Mouse (Mus musculus) forebrain, postnatal 0 days (tissue): ENCODE results near the gene Samd10. TPM values are rescaled to one million over a fixed set of nuclear protein-coding genes. Genes with fewer than 3 reads are reported as not detected.
A peak's percentile ranks its signal among the peaks of the same experiment; 100 is the strongest.

Source experiments
- ATAC-seq: fragments of 200-750 bp; cut with Nextera tagmentation; 2 replicates; pipeline ENCODE4 v1.8.0; 2017; ENCODE audit warnings: mild to moderate bottlenecking, moderate library complexity
- DNase-seq: peaks from one replicate; pipeline ENCODE4 v3.0.0-alpha.2; 2015
- H3K27ac ChIP-seq: fragments of 300-500 bp; sonication (generic); 2 replicates; pipeline ENCODE4 v1.5.1; 2014; ENCODE audit warnings: low read depth, mild to moderate bottlenecking, antibody characterized with exemption, low read length, moderate library complexity, mixed read lengths
- H3K27me3 ChIP-seq: fragments of 300-500 bp; sonication (generic); 2 replicates; pipeline ENCODE4 v1.6.1; 2014; ENCODE audit warnings: mild to moderate bottlenecking, low read length, mixed read lengths; ENCODE audit not compliant: insufficient read depth
- H3K36me3 ChIP-seq: fragments of 300-500 bp; sonication (generic); 2 replicates; pipeline ENCODE4 v1.6.1; 2014; ENCODE audit warnings: mild to moderate bottlenecking, moderate library complexity; ENCODE audit not compliant: insufficient read depth
- H3K4me1 ChIP-seq: fragments of 300-500 bp; sonication (generic); 2 replicates; pipeline ENCODE4 v1.6.1; 2014; ENCODE audit warnings: antibody characterized with exemption; ENCODE audit not compliant: insufficient read depth
- H3K4me2 ChIP-seq: fragments of 300-500 bp; sonication (generic); 2 replicates; pipeline ENCODE4 v1.6.1; 2014; ENCODE audit warnings: low read depth, mild to moderate bottlenecking, moderate library complexity
- H3K4me3 ChIP-seq: fragments of 300-500 bp; sonication (generic); 2 replicates; pipeline ENCODE4 v1.5.1; 2014; ENCODE audit warnings: low read depth, low read length, mixed read lengths
- H3K9ac ChIP-seq: fragments of 300-500 bp; sonication (generic); 2 replicates; pipeline ENCODE4 v1.6.1; 2014; ENCODE audit warnings: mild to moderate bottlenecking
- H3K9me3 ChIP-seq: fragments of 300-500 bp; sonication (generic); 2 replicates; pipeline ENCODE4 v1.6.1; 2016; ENCODE audit warnings: low read length
- CTCF ChIP-seq: sonication (generic); IDR thresholded peaks from 2 replicates; pipeline ENCODE4 v1.5.1; 2016; ENCODE audit warnings: antibody characterized with exemption, control low read depth, low read depth
- WGBS: fragments of 180-500 bp; shearing (Covaris S2); extraction: QIAGEN DNeasy Blood & Tissue Kit; methylation state at CpG from one replicate; pipeline ENCODE4 v1.1.7; 2014; 5-methylcytosine and 5-hydroxymethylcytosine counted together
- polyA plus RNA-seq: library from polyadenylated mRNA; unstranded; fragments of >200 nt; fragmentation: Nextera tagmentation; extraction: Ambion mirVana; gene quantifications from 2 replicates; pipeline ENCODE4 v1.2.1, GENCODE M21; 2015
- total RNA-seq: library from RNA; depleted of rRNA; stranded (reverse); fragments of >200 nt; gene quantifications from 2 replicates; pipeline ENCODE4 v1.2.3, GENCODE M21; 2014

The Samd10 gene
- total and polyA plus RNA-seq, 2 experiments from 2014 or later, result 85.6 to 108 TPM

DNA sequence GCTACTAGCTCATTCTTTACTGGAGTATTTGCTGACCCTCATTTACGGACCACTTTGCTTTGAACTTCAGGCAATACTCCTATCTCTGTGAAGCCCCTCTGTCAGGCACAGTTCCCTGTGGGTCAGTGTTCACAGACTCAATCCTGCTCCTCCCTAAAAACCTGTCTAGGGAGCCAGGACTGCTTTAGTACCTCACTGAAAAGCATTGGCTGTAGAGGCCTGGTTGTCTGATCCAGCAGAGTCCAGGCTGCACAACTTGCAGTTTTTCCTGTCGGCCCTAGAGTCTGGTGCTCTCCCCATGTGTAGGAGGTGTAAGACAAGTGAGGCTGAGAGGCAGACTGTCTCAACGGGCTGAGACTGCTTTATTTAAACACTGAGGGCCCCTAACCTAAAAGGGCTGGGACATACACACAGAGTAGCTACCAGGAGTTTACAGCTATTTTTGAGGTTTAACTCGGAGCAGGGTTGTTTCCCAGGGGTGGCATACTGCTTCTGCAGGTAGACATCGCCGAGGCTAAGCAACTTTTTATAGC is 1.3 kb upstream of the Samd10 start:
- Histone ChIP-seq H3K4me1 (peaks cover 13% of the 10 kb centered on the region), H3K4me3 (peak overlapping the region; percentile 87), H3K9me3 (no peaks in the 10 kb centered on the region), H3K36me3 (peaks cover 10% of the 10 kb centered on the region; the same call in 1 of the 2 replicates), H3K4me2 (peak overlapping the region; percentile 57), H3K9ac (peak overlapping the region; percentile 94), H3K27ac (peak overlapping the region; percentile 84; the same call in 1 of the 2 replicates), H3K27me3 (no peaks in the 10 kb centered on the region)
- 72% methylated on average over 6 of the region's 6 CpGs for WGBS
- ATAC-seq, result no peak
- no peak for TF ChIP-seq CTCF
- no peak for DNase-seq

DNA sequence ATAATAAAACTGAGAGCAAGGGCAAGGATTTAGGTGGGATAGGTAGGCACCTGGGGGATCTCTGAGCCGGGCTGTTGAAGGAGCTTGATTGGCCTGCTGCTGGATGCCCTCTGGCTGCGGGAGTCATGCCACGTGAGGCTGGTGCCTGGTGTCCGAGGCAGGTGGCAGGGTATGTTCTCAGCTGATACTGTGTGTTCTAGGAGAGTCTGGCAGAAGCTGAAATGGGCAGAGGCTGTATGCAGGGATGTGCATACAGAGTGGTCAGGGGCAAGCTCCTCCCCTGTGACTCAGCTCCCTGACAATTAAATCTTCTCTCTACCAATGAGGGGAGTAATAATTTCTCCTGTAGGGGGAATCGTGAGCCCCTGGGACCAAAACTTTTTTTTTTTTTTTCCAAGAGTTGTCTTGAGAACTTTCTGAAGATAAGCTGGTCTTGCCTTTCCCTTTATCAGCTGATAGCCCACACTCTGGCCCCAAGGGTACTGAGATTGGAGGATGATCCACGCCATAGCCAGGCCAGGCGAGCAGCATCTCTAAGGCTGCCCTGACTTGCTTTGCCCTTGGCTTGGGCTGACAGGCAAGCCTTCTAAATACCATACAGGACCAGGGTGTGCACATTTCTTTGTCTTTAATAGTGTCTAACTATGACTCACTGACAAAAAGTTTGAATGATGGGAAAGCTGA is 1.5 kb downstream of the Samd10 start:
- Histone ChIP-seq H3K36me3 (peaks cover 10% of the 10 kb centered on the region; the same call in 1 of the 2 replicates), H3K9ac (no peak overlapping the region), H3K9me3 (no peaks in the 10 kb centered on the region), H3K4me3 (no peak overlapping the region), H3K27me3 (no peaks in the 10 kb centered on the region), H3K4me2 (peak overlapping the region; percentile 84; the same call in 1 of the 2 replicates), H3K27ac (no peak overlapping the region), H3K4me1 (peaks cover 16% of the 10 kb centered on the region)
- TF ChIP-seq CTCF, result peak; percentile 48
- 70% methylated on average over 7 of the region's 7 CpGs for WGBS
- no peak for DNase-seq
- ATAC-seq, result no peak

DNA sequence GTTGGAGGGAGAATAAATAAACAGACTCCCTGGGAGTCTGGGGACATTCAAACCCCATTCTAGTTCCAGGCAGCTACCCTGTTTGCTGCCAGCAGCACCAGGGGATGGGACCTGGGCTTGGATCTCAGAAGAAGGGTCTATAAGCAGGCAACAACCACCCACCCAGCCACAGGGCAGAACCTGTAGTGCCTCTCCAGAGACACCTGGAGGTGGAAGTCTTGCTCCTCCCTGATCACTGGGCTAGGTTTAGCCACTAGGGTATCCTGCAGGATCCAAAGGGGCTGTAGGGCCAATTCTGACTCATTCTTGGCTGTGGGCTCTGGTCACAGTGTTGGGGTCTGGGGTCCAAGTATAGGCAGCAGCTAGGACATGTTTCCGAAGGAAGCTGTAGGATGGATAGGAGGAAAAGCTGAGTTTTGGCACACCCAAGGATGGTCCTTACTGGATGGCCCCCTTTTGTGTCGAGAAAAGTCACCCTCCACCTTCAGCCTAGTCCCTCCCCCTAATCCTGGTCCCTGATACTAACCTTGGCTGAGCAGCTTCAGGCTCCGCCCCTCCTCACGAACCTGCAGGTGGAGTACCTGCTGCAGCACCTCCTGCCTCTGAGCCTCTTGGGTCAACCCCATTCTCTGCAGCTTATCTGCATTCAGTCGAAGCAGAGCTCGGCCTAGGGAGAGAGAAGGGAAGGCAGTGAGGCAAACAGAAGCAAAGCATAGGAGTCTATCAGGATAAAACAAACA is 2.6 kb downstream of the Samd10 start:
- no peak overlapping the region for H3K4me2 ChIP-seq
- H3K27me3 ChIP-seq, result no peaks in the 10 kb centered on the region
- WGBS, result 69% methylated on average over 6 of the region's 6 CpGs
- H3K36me3 ChIP-seq, result peaks cover 10% of the 10 kb centered on the region; the same call in 1 of the 2 replicates
- ATAC-seq (no peak), DNase-seq (no peak)
- no peak overlapping the region for H3K9ac ChIP-seq
- H3K4me3 ChIP-seq, result no peak overlapping the region
- no peak for TF ChIP-seq CTCF
- peaks cover 12% of the 10 kb centered on the region for H3K4me1 ChIP-seq
- H3K27ac ChIP-seq, result no peak overlapping the region
- no peaks in the 10 kb centered on the region for H3K9me3 ChIP-seq

DNA sequence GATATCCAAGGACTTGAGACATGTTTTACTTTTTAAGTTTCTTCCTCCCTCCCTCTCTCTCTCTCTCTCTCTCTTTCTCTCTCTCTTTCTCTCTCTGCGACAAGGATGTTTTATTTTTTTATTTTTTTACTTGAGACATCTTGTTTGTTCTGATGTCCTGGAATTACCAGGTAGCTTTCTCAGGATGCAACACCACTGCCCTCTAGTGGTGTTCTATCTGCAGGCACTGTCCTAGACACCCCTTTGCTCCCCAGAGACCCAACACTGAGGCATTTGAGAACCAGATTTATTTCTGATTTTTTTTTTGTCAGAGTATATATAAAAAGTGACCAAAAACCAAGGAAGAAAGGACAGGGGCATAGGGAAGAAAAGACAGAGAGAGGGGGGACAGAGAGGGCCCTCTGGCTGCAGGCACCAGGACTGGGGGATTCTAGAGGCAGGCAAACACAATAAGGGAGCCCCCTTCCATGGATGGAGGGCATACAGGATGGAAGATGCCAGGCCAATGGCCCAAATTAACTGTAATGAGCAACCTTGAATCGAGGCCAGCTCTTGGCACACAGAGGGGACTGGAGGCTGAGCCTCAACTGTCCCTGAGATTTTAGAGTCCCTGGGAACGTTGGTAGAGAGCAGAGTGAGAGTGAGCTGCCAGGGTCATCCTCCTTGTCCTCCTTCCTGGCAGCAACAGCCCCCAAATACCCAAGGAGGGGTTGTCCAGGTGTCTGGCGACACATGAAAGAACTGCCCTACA is 3.9 kb downstream of the Samd10 start:
- peaks cover 21% of the 10 kb centered on the region for H3K4me1 ChIP-seq

DNA sequence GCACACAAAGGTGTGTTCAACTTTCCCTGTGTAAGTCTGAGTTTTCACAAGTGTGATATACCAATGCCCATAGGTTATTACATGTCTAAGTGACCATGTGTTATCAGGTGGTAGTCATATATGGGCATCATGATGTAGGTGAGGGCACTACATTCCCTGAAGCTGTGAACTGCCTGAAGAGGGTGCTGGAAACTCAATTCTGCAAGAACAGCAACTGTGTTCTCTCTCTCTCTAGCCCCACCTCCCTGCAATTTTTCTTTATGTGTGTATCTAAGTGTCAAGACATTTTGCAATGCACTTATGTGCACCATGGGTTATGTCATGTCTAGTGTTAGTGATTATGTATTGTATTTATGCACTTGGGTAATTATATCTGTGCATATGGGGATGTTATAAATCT is 5.1 kb downstream of the Samd10 start:
- Histone ChIP-seq H3K4me1 (peaks cover 21% of the 10 kb centered on the region), H3K9ac (no peak overlapping the region), H3K27ac (no peak overlapping the region), H3K9me3 (no peaks in the 10 kb centered on the region), H3K27me3 (no peaks in the 10 kb centered on the region), H3K36me3 (peaks cover 28% of the 10 kb centered on the region), H3K4me2 (no peak overlapping the region), H3K4me3 (no peak overlapping the region)
- TF ChIP-seq CTCF, result 0 out of 2 replicates have a peak, but pooled peaks have one; percentile 7
- ATAC-seq (no peak), DNase-seq (no peak)

More for the DNA sequence above, 3.9 kb downstream of the Samd10 start:
- Histone ChIP-seq H3K9me3 (no peaks in the 10 kb centered on the region), H3K36me3 (peaks cover 16% of the 10 kb centered on the region), H3K4me3 (no peak overlapping the region), H3K9ac (no peak overlapping the region), H3K4me2 (no peak overlapping the region), H3K27me3 (no peaks in the 10 kb centered on the region), H3K27ac (no peak overlapping the region)
- no peak for ATAC-seq
- DNase-seq, result peak; percentile 64
- 58% methylated on average over 4 of the region's 4 CpGs for WGBS
- TF ChIP-seq CTCF, result peak; percentile 75

DNA sequence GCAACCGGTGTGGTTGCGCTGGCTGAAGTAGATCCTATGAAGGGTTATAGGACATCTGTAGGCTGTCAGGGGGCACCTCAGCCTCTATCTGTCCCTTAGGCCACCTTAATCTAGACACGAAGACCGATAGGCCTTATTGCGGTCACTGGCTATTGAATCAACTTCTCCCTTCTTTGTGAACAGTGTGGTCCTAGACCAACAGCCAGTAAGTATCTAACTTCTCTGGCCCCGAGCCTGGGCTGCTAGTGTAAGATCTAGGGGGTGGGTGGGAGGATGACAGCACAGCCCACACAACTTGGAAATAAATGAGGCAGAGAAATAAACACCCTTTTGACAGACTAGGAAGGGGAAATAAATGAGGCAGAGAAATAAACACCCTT is 6.0 kb downstream of the Samd10 start:
- ATAC-seq, result peak; percentile 9
- no peak for DNase-seq
- peak overlapping the region; percentile 94 for H3K27ac ChIP-seq
- peak overlapping the region; percentile 85 for H3K4me2 ChIP-seq
- no peaks in the 10 kb centered on the region for H3K27me3 ChIP-seq
- H3K9me3 ChIP-seq, result no peaks in the 10 kb centered on the region
- 4% methylated on average over 6 of the region's 6 CpGs for WGBS
- peak overlapping the region; percentile 96 for H3K9ac ChIP-seq
- peak overlapping the region; percentile 97 for H3K4me3 ChIP-seq
- H3K4me1 ChIP-seq, result peaks cover 18% of the 10 kb centered on the region
- TF ChIP-seq CTCF, result no peak
- H3K36me3 ChIP-seq, result peaks cover 37% of the 10 kb centered on the region
